Mouse (Mus musculus) MN1 (cell line): ENCODE results near the gene Parvb.

Experiments
- DNase-seq: peaks from one replicate; pipeline ENCODE4 v3.0.0-alpha.2; 2016; ENCODE audit warnings: low spot score

Parvb gene

GRCm38 (mm10) chr15:84323966-84324869 lies 92.4 kb downstream of the Parvb start, which contains the start of gene Parvg:
Gene Parvg, plus strand, starts transcription at chr15:84324026.
- DNase-seq = no peak

- no peak for DNase-seq
Observed at GRCm38 (mm10) chr15:84324870-84325553, 93.2 kb downstream of the Parvb start.

- no peak for DNase-seq
Observed at GRCm38 (mm10) chr15:84325736-84326135, 93.9 kb downstream of the Parvb start.

GRCm38 (mm10) chr15:84328870-84329269 lies 97.0 kb downstream of the Parvb start:
- no peak for DNase-seq

- DNase-seq = no peak
Observed at GRCm38 (mm10) chr15:84329940-84330339, 98.1 kb downstream of the Parvb start.

- no peak for DNase-seq
Observed at GRCm38 (mm10) chr15:84331066-84331612, 99.3 kb downstream of the Parvb start.

- DNase-seq = peak; percentile 60
Observed at GRCm38 (mm10) chr15:84336281-84336817, 104.5 kb downstream of the Parvb start.

GRCm38 (mm10) chr15:84337599-84337998 lies 105.8 kb downstream of the Parvb start:
- no peak for DNase-seq

- no peak for DNase-seq
Observed at GRCm38 (mm10) chr15:84340926-84341325, 109.1 kb downstream of the Parvb start.

GRCm38 (mm10) chr15:84348769-84349168 lies 116.9 kb downstream of the Parvb start:
- DNase-seq = no peak

GRCm38 (mm10) chr15:84349915-84350738 lies 118.3 kb downstream of the Parvb start:
- DNase-seq = no peak

- no peak for DNase-seq
Observed at GRCm38 (mm10) chr15:84351342-84351741, 119.5 kb downstream of the Parvb start.

- no peak for DNase-seq
Observed at GRCm38 (mm10) chr15:84351915-84352844, 120.3 kb downstream of the Parvb start.

- no peak for DNase-seq
Observed at GRCm38 (mm10) chr15:84355081-84355480, 123.2 kb downstream of the Parvb start.

- no peak for DNase-seq
Observed at GRCm38 (mm10) chr15:84364746-84365145, 132.9 kb downstream of the Parvb start.
